Mouse (Mus musculus): ENCODE data around the gene Plekha6. TPM values are rescaled to one million over a fixed set of nuclear protein-coding genes. Genes with fewer than 3 reads are reported as not detected.

The Plekha6 gene
- total and polyA plus RNA-seq, 3 experiments, result 11.8 to 28.5 TPM; not detected in 1

- H3K4me1 ChIP-seq (ENCODE audit: control insufficient read depth in 1 of 2, insufficient read depth in 2 of 2, low read length in 2 of 2), result peaks cover 0 to 4% of the 10 kb centered on the region in 2 experiments; a peak in 1 of 4 replicates
- no peaks in the 10 kb centered on the region for H3K79me2 ChIP-seq (ENCODE audit: control insufficient read depth, insufficient read depth, low read length, poor library complexity)
- no peak overlapping the region for H3K9ac ChIP-seq (ENCODE audit: control insufficient read depth, low read depth, low read length, poor library complexity, severe bottlenecking)
- H3K36me3 ChIP-seq (ENCODE audit: control insufficient read depth in 1 of 2, insufficient read depth in 2 of 2, low read length in 2 of 2), result no peaks in the 10 kb centered on the region
- H3K9me3 ChIP-seq (replicated peaks; ENCODE audit: insufficient read depth, low read length), result no peaks in the 10 kb centered on the region
- H3K27me3 ChIP-seq (ENCODE audit: control insufficient read depth in 1 of 2, insufficient read depth in 2 of 2, low read length in 2 of 2), result no peaks in the 10 kb centered on the region
- no peak for TF ChIP-seq ZKSCAN1 (IDR thresholded peaks at IDR 0.05; ENCODE audit: low read depth, low read length)
- H3K4me3 ChIP-seq (ENCODE audit: control insufficient read depth in 1 of 2, insufficient read depth in 1 of 2, low read depth in 2 of 2, low read length in 2 of 2), result no peak overlapping the region
- H3K27ac ChIP-seq (ENCODE audit: control insufficient read depth, low read depth, low read length), result no peak overlapping the region
- DNase-seq (ENCODE audit: low read depth, low spot score), result no peak
These were observed 60.7 kb downstream of the Plekha6 start for GRCm38 (mm10) chr1:133224674-133225073.

- Histone ChIP-seq H3K79me2 (ENCODE audit: control insufficient read depth, insufficient read depth, low read length, poor library complexity) (no peaks in the 10 kb centered on the region), H3K27ac (ENCODE audit: control insufficient read depth, low read depth, low read length) (no peak overlapping the region)
These were observed 61.1 kb downstream of the Plekha6 start for GRCm38 (mm10) chr1:133225137-133225536.

GRCm38 (mm10) chr1:133225561-133225960, 61.6 kb downstream of the Plekha6 start:
- H3K36me3 ChIP-seq (ENCODE audit: control insufficient read depth in 1 of 2, insufficient read depth in 2 of 2, low read length in 2 of 2), result no peaks in the 10 kb centered on the region
- no peak overlapping the region for H3K4me3 ChIP-seq (ENCODE audit: control insufficient read depth in 1 of 2, insufficient read depth in 1 of 2, low read depth in 2 of 2, low read length in 2 of 2)
- no peaks in the 10 kb centered on the region for H3K9me3 ChIP-seq (replicated peaks; ENCODE audit: insufficient read depth, low read length)
- no peak overlapping the region for H3K27ac ChIP-seq (ENCODE audit: control insufficient read depth, low read depth, low read length)
- DNase-seq (ENCODE audit: low read depth, low spot score), result no peak
- no peak for TF ChIP-seq MAZ (IDR thresholded peaks at IDR 0.05; ENCODE audit: low read depth, low read length)
- no peak for TF ChIP-seq BHLHE40 (IDR thresholded peaks at IDR 0.05; ENCODE audit: borderline replicate concordance, low read depth, low read length)
- no peak for TF ChIP-seq CHD1 (IDR thresholded peaks at IDR 0.05; ENCODE audit: low read depth, low read length)
- no peak overlapping the region for H3K9ac ChIP-seq (ENCODE audit: control insufficient read depth, low read depth, low read length, poor library complexity, severe bottlenecking)
- peaks cover 0 to 4% of the 10 kb centered on the region in 2 experiments; a peak in 1 of 4 replicates for H3K4me1 ChIP-seq (ENCODE audit: control insufficient read depth in 1 of 2, insufficient read depth in 2 of 2, low read length in 2 of 2)
- H3K79me2 ChIP-seq (ENCODE audit: control insufficient read depth, insufficient read depth, low read length, poor library complexity), result no peaks in the 10 kb centered on the region
- H3K27me3 ChIP-seq (ENCODE audit: control insufficient read depth in 1 of 2, insufficient read depth in 2 of 2, low read length in 2 of 2), result no peaks in the 10 kb centered on the region

More at GRCm38 (mm10) chr1:133225137-133225536, 61.1 kb downstream of the Plekha6 start:
- Histone ChIP-seq H3K9ac (ENCODE audit: control insufficient read depth, low read depth, low read length, poor library complexity, severe bottlenecking) (no peak overlapping the region), H3K27me3 (ENCODE audit: control insufficient read depth in 1 of 2, insufficient read depth in 2 of 2, low read length in 2 of 2) (no peaks in the 10 kb centered on the region), H3K4me3 (ENCODE audit: control insufficient read depth in 1 of 2, insufficient read depth in 1 of 2, low read depth in 2 of 2, low read length in 2 of 2) (no peak overlapping the region), H3K36me3 (ENCODE audit: control insufficient read depth in 1 of 2, insufficient read depth in 2 of 2, low read length in 2 of 2) (no peaks in the 10 kb centered on the region), H3K4me1 (ENCODE audit: control insufficient read depth in 1 of 2, insufficient read depth in 2 of 2, low read length in 2 of 2) (peaks cover 0 to 4% of the 10 kb centered on the region in 2 experiments; a peak in 1 of 4 replicates), H3K9me3 (replicated peaks; ENCODE audit: insufficient read depth, low read length) (no peaks in the 10 kb centered on the region)
- DNase-seq (ENCODE audit: low read depth, low spot score), result no peak
- TF ChIP-seq CTCF (IDR thresholded peaks at IDR 0.05 in 2 of 3, conservative IDR thresholded peaks at IDR 0.05 in 1 of 3; ENCODE audit: control insufficient read depth in 1 of 3, insufficient read depth in 1 of 3, low read depth in 2 of 3, low read length in 3 of 3, poor library complexity in 1 of 3, severe bottlenecking in 1 of 3), result no peak
- no peak for TF ChIP-seq GABPA (IDR thresholded peaks at IDR 0.05; ENCODE audit: low read depth, low read length)
- no peak for TF ChIP-seq ZC3H11A (IDR thresholded peaks at IDR 0.05; ENCODE audit: low read depth, low read length)
- TF ChIP-seq RCOR1 (IDR thresholded peaks at IDR 0.05; ENCODE audit: low read depth, low read length), result no peak
- no peak for TF ChIP-seq MAX (IDR thresholded peaks at IDR 0.05; ENCODE audit: low read length)
- no peak for TF ChIP-seq BHLHE40 (IDR thresholded peaks at IDR 0.05; ENCODE audit: borderline replicate concordance, low read depth, low read length)
- no peak for TF ChIP-seq TCF12 (IDR thresholded peaks at IDR 0.05; ENCODE audit: low read depth, low read length)
- TF ChIP-seq ETS1 (IDR thresholded peaks at IDR 0.05; ENCODE audit: low read depth, low read length), result no peak
- no peak for TF ChIP-seq POLR2AphosphoS5 (IDR thresholded peaks at IDR 0.05; ENCODE audit: borderline replicate concordance, low read depth, low read length)
- TF ChIP-seq MAZ (IDR thresholded peaks at IDR 0.05; ENCODE audit: low read depth, low read length), result no peak
- TF ChIP-seq SMC3 (IDR thresholded peaks at IDR 0.05; ENCODE audit: low read depth, low read length), result no peak
- TF ChIP-seq RAD21 (IDR thresholded peaks at IDR 0.05; ENCODE audit: low read depth, low read length), result no peak
- TF ChIP-seq MYC (IDR thresholded peaks at IDR 0.05; ENCODE audit: low read depth, low read length), result no peak
- no peak for TF ChIP-seq USF2 (IDR thresholded peaks at IDR 0.05; ENCODE audit: borderline replicate concordance in 1 of 2, insufficient read depth in 1 of 2, low read depth in 1 of 2, low read length in 2 of 2)
- TF ChIP-seq TBP (IDR thresholded peaks at IDR 0.05; ENCODE audit: low read depth, low read length), result no peak

Data from MEL (cell line).